Mouse (Mus musculus): Measurements from ENCODE around the gene Gng12.

The Gng12 gene

DNA sequence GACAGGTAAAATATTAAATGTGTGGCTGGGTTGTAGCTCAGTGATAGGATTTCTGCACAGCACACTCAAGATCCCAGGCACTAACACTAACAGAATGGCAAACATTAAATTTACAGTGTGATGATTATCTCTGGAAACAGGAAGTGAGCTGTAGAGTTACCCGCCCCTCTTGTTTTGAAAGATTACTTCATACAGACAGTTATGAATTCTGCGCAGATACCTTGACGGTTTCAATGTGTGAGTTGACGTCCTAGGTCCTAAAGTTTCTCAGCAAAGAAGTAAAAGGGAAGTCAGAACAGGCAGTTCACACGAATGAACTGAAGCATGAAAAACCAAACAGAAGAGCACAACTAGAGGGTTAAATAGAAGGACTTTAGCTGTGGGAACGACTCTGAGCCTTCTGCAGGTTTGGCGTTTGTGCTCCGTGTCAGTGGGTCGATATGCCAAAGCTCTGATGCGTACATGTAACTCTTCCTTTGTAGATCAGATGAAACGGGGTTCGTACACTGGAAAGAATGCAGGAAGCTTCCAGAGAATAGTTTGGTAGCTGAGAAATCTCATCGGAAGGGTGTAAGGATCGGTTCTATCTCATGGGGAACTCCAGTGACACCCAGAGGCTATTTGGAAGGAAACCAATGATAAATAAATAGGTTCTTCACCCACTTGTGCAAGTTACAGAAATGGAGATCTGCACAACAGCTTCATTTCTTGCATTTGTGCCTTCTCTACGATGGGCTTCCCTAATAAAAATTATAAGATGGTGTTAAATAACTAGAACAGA, 160.1 kb downstream of the Gng12 start:
- no peak for DNase-seq (ENCODE audit: low spot score in 2 of 2)

- DNase-seq (ENCODE audit: low spot score in 2 of 2): no peak
These were observed 160.8 kb downstream of the Gng12 start for GRCm38 (mm10) chr6:67056889-67057564.

DNA sequence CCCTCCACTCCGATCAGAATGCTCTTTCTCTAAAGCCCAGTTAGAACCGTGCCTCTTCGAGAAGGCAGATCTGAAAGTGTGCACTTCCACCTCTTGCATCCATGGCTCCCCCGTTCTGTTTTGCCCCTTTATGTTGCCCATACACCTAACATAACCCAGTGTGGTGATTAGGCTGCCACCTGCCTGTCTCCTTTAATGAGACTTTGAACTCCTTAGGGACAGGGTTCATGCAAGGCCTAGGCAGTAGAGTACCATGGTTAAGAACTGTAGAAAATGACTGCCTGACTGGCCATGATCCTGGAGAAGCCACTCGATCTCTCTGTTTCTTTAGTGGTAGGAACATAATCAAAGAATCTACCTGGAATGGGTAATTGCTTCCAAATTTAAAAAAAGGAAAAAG, 161.4 kb downstream of the Gng12 start:
- no peak for DNase-seq (ENCODE audit: low spot score in 2 of 2)

GRCm38 (mm10) chr6:67057991-67058696, 161.9 kb downstream of the Gng12 start:
- DNase-seq (ENCODE audit: low spot score in 2 of 2): no peak

DNA sequence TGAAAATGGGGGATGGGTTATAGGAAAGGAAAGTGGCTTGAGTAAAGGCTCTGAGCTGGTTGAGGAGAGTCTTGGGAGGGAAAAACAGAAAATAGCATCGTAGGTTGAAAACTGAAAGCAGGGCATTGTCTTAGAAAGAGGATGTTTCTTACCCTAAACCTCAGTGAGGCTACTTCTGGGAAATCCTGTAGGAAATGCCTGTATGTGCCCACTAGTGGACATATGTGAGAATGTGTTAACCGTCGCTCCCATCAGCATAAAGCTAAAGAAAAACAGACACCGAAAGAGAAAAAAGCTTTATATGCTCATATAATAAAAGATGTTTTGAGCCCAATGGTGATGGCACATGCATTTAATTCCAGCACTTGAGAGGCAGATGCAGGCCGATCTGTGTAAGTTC, 163.9 kb downstream of the Gng12 start:
- DNase-seq (ENCODE audit: low spot score in 2 of 2): no peak

GRCm38 (mm10) chr6:67069219-67069762, 173.1 kb downstream of the Gng12 start:
- DNase-seq (ENCODE audit: low spot score in 2 of 2): no peak

GRCm38 (mm10) chr6:67069800-67070315, 173.7 kb downstream of the Gng12 start:
- no peak for DNase-seq (ENCODE audit: low spot score in 2 of 2)

All from spleen, postnatal 14 days (tissue).